Mouse (Mus musculus): ENCODE data around the gene P2ry10. TPM values are rescaled to one million over a fixed set of nuclear protein-coding genes. Genes with fewer than 3 reads are reported as not detected.

P2ry10 gene
- total RNA-seq, 2 experiments from 2014 or later = not detected

Other genes with a start within 250 kb of the P2ry10 start
- gene Rtl3, start 247.8 kb upstream of the P2ry10 start, total RNA-seq (2021) = under 1 TPM; 0.15 to 0.22 TPM
- 1 to 10 TPM; 1.3 to 1.4 TPM for gene Lpar4, start 167.9 kb upstream of the P2ry10 start, total RNA-seq (2021)
- gene P2ry10b, start 60.4 kb downstream of the P2ry10 start, total RNA-seq (2021) = under 1 TPM; 0.42 to 0.61 TPM
- gene Gpr174, start 167.4 kb downstream of the P2ry10 start, total RNA-seq (2021) = not detected